Mouse (Mus musculus) urinary bladder, postnatal 14 days (tissue): ENCODE data around the gene Ifne.
A peak's percentile ranks its signal among the peaks of the same experiment; 100 is the strongest.
"Not testable (repeated sequence)": the region's sequence is repeated elsewhere in the genome, so short reads cannot be mapped to it uniquely, and the experiment has no call there.

Experiments
- DNase-seq: peaks from one replicate; pipeline ENCODE4 v3.0.0; 2021; ENCODE audit warnings: low spot score

Ifne gene

DNA sequence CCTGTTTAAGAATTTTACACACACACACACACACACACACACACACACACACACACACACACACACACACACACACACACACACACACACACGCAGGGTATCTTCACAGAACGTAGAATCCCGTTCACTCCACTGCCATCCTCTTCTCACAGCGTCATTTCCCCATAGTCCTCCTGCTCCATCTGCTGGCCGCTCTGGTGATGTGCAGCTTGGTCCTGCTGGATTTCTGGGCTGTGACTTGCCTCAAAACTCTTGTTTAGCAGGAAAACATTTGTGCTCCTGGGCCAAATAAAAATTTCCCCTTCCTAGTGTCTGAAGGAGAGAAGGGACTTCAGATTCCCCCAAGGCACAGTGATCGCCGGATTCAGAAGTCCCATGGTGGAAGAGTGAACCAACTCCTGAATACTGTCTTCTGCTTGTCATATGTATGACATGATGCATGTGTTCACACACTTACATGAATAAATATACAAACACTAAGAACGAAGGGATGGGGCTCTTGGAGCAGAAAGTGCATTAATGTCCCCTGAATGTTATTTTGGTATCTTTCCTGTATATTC is 12.6 kb downstream of the Ifne start:
- peak; percentile 79 for DNase-seq

DNA sequence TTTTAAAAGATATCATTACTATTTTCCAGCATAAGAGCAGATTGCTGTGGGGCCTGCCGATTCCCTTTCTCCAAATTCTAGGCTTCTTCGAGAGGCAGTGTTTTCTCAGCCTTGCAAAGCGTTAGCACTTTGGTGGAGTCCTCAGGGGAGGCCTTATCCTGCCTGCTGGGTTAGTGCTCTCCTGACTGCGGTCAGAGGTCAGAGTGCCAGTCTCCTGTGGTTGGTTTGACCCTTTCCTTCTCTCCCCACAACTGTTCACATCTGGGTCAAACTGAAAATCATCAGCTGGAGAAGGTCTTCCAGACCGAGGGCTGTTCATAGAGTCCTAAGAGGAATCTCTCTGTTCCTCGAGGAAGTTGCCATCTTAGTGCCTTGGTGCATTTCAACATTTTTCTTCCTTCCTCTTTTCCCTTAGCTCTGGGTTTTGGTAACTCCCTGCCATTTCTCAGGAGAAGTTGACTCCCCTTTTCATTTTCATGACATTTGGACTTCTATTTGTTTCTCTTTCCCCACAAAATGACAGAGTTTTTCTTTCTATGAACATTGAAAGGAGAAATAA is 14.9 kb downstream of the Ifne start:
- no peak for DNase-seq

DNA sequence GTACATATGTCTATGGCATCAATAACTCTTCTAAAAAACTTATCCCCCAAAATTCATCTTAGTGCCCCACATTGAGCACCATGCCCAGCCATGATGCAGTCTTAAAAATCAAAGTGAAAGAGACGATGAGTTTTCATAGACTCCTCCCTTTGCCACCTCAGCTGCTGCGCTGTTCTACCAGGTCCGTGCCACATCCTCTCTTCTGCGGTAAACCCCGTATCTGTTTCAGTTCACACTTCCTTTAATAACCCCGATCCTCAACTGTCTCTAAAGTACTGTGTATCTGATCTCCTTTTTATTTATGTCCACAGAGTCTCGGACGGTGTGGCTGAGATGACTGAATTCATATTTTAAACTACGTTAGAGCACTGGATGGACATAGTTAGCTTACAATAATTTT is 15.4 kb downstream of the Ifne start:
- DNase-seq, result no peak

DNA sequence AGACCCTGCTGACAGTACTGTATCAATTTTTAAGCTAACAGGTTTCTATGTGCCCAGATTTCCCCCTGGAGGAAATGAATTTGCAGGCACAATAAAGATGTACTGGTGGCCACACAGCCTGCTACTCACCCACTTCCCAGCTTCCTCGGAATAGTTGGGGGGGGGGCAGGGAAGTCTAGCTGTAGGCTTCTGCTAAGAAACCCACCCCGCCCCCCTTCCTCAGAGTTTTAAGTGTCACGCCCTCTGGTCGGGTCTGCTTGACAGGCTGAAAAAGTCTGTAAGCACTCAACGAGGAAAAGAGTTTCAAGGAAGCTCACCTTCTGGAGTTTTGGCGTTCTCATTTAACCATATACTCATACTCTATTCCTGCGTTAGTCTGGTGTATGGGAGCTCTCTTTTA is 16.7 kb downstream of the Ifne start:
- DNase-seq, result no peak

GRCm38 (mm10) chr4:88859214-88859613 is 20.8 kb downstream of the Ifne start:
- no peak for DNase-seq

DNA sequence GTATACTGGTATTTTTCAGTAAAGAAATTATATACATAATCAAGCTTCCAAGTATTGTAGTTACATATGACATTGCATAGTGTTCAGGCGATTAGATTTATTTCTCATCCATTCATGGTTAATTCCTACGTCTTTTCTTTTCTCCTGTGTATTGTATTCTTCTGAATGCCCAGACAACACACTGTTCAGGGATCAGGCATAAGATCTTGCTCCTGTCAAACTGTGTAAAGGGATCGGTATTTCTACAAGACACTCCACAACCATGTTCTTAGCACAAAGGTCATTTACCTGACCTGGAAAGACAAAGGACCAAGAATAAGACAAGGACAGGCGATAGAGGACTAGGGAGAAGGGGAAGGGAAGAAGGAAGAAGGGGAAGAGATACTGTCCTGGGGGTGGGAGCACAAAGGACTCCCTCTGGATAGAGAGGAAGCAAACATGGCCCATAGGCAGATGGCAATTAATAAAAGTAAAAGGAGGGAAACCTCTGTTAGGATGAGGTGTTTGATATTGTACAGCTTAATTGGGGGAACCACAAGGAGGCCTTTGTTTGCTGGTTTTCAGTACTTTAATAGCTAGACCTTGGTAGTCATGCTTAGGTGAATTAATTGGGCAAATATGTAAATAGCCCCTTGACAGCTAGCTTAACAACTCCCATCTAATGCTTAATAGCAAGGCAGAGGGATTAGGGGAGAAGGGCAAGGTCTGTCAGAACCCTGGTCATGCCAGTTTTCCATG is 28.8 kb downstream of the Ifne start:
- no peak for DNase-seq

- DNase-seq, result no peak
Observed at GRCm38 (mm10) chr4:88849698-88850097, 30.3 kb downstream of the Ifne start, which contains the start of gene Ifna1. TSS of gene Ifna1 (plus strand) at chr4:88850087.

- no peak for DNase-seq
Observed at GRCm38 (mm10) chr4:88845334-88845733, 34.7 kb downstream of the Ifne start.

GRCm38 (mm10) chr4:88841438-88841911 is 38.5 kb downstream of the Ifne start, which contains the start of gene Ifna4:
TSS of gene Ifna4 (plus strand) at chr4:88841861.
- no peak for DNase-seq

- DNase-seq, result no peak
Observed at GRCm38 (mm10) chr4:88840058-88840457, 39.9 kb downstream of the Ifne start.

DNA sequence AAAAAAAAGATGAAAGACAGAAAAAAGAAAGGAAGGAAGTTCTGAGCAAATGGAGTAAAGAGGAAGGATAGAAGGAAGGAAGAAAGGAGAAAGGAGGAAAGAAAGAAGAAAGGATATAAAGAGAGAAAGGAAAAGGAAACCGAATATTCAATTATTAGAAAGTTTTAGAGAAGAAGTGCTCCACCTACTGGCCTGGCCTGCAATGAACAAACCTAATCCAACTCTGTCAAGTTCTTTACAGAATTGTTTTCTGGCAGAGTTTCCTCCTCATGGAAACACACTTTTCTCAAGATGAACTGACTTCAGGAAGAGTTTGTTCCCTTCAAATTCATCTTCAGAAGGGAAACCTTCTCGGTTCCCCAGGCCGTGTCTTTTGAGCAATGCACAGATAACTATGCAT is 41.2 kb downstream of the Ifne start:
- no peak for DNase-seq

GRCm38 (mm10) chr4:88835225-88835624 is 44.8 kb downstream of the Ifne start, which contains the start of gene Ifna5:
TSS of gene Ifna5 (plus strand) at chr4:88835525.
- DNase-seq, result not testable (repeated sequence)

DNA sequence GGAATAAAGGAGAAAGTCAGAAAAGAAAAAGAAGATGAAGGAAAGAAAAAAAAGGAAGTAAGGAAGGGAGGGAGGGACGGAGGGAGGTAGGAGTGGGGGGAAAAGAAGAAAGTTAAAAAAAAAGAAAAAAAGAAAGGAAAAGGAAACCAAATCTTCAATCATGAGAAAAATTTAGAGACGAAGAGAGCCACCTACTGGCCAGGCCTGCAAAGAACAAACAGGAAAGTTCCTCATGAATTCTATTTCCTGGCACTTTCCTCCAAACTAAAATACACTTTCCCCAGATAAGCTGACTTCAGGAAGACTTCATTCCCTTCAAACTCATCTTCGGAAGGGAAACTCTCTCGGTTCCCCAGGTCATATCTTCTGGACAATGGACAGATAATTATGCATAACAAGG is 49.5 kb downstream of the Ifne start:
- peak; percentile 16 for DNase-seq
